Mouse (Mus musculus): ENCODE measurements around the gene Mrps35. TPM values are rescaled to one million over a fixed set of nuclear protein-coding genes. Genes with fewer than 3 reads are reported as not detected.

The Mrps35 gene
- polyA plus RNA-seq, 1 experiment: 44.9 TPM

DNA sequence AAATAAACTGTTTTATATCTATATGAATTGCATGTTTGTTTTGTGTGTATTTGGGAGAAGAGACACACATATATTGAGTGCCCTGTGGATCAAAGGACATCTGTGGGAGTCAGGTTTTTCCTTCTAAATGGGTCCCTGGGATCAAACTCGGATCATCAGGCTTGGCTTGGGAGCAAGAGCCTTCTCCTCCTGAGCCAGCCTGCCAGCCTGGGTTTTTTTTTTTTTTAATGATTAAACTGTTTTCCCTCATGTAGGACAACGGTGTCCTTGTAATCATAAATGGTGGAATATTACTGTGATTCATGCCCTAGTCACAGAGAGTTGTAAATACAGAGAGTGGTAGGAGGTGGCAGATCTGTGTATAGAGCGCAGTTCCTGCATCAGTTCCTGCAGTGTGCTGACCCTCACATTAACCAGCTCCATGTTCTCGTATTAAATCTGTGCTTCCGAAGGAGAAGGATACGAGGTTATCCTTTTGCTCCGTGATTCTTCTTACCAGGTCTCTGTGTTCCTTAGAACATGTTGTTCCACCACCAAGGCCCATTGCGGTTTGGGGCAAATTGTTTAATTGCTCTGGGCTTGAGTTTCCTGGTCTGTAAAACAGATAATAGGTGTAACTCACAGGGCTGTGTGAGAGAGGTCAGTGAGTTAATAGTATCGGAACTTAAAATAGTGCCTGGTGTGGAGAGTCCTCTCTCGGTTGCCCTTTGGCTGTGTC lies 21.8 kb downstream of the Mrps35 start:
- TF ChIP-seq MYOD1 (IDR thresholded peaks at IDR 0.05; ENCODE audit: control insufficient read depth in 1 of 3, insufficient read length in 2 of 3, low read depth in 2 of 3) (no peak), POLR2AphosphoS2 (IDR thresholded peaks at IDR 0.05; ENCODE audit: insufficient read length, low read depth) (no peak), CEBPB (IDR thresholded peaks at IDR 0.05; ENCODE audit: insufficient read depth, poor library complexity, severe bottlenecking) (no peak), TCF3 (IDR thresholded peaks at IDR 0.05; ENCODE audit: insufficient read length, low read depth) (no peak), SRF (IDR thresholded peaks at IDR 0.05; ENCODE audit: control insufficient read depth, insufficient read length, low read depth) (no peak), POLR2A (IDR thresholded peaks at IDR 0.05; ENCODE audit: insufficient read length, low read depth) (no peak), REST (IDR thresholded peaks at IDR 0.05; ENCODE audit: insufficient read depth, insufficient read length) (no peak), MYOG (IDR thresholded peaks at IDR 0.05; ENCODE audit: control insufficient read depth in 1 of 3, insufficient read depth in 1 of 3, insufficient read length in 2 of 3, low read depth in 2 of 3) (no peak), E2F4 (IDR thresholded peaks at IDR 0.05; ENCODE audit: insufficient read depth) (no peak), USF1 (IDR thresholded peaks at IDR 0.05; ENCODE audit: low read depth) (no peak), TCF12 (IDR thresholded peaks at IDR 0.05; ENCODE audit: insufficient read depth, poor library complexity, severe bottlenecking) (no peak), MAX (IDR thresholded peaks at IDR 0.05; ENCODE audit: low read depth) (no peak)
- Histone ChIP-seq H3K4me2 (ENCODE audit: low read depth) (no peak overlapping the region), H3K27me3 (ENCODE audit: control insufficient read depth, insufficient read depth, insufficient read length) (no peaks in the 10 kb centered on the region), H3K36me3 (ENCODE audit: control insufficient read depth, insufficient read depth) (peaks cover 23% of the 10 kb centered on the region), H3K79me2 (ENCODE audit: control insufficient read depth, insufficient read depth) (no peaks in the 10 kb centered on the region), H3ac (ENCODE audit: control insufficient read depth, insufficient read length) (no peak overlapping the region), H3K4me3 (no peak overlapping the region)

DNA sequence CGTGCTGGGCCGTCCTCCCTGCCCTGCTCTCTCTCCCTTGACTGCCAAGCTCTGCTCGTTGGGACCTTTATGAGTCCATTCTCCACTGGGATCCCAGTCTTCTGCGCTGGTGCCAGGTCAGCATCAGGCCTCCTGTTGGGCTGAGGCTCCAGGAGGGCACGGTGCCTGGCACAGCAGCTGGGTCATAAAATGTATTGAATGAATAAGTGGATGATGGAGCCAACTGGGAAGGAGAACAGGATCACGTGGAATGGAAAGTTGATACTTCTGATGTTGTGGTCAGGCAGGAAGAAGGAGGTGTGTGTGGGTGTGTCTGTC lies 22.3 kb downstream of the Mrps35 start:
- no peak for TF ChIP-seq SRF (IDR thresholded peaks at IDR 0.05; ENCODE audit: control insufficient read depth, insufficient read length, low read depth)
- no peak for TF ChIP-seq MYOD1 (IDR thresholded peaks at IDR 0.05; ENCODE audit: control insufficient read depth in 1 of 3, insufficient read length in 2 of 3, low read depth in 2 of 3)
- TF ChIP-seq POLR2AphosphoS2 (IDR thresholded peaks at IDR 0.05; ENCODE audit: insufficient read length, low read depth): no peak
- no peak for TF ChIP-seq TCF12 (IDR thresholded peaks at IDR 0.05; ENCODE audit: insufficient read depth, poor library complexity, severe bottlenecking)
- TF ChIP-seq POLR2A (IDR thresholded peaks at IDR 0.05; ENCODE audit: insufficient read length, low read depth): no peak
- TF ChIP-seq MYOG (IDR thresholded peaks at IDR 0.05; ENCODE audit: control insufficient read depth in 1 of 3, insufficient read depth in 1 of 3, insufficient read length in 2 of 3, low read depth in 2 of 3): no peak
- TF ChIP-seq REST (IDR thresholded peaks at IDR 0.05; ENCODE audit: insufficient read depth, insufficient read length): no peak
- TF ChIP-seq USF1 (IDR thresholded peaks at IDR 0.05; ENCODE audit: low read depth): no peak
- TF ChIP-seq CEBPB (IDR thresholded peaks at IDR 0.05; ENCODE audit: insufficient read depth, poor library complexity, severe bottlenecking): no peak
- TF ChIP-seq TCF3 (IDR thresholded peaks at IDR 0.05; ENCODE audit: insufficient read length, low read depth): no peak
- TF ChIP-seq E2F4 (IDR thresholded peaks at IDR 0.05; ENCODE audit: insufficient read depth): no peak
- no peak for TF ChIP-seq MAX (IDR thresholded peaks at IDR 0.05; ENCODE audit: low read depth)
- H3K79me2 ChIP-seq (ENCODE audit: control insufficient read depth, insufficient read depth): no peaks in the 10 kb centered on the region
- H3K36me3 ChIP-seq (ENCODE audit: control insufficient read depth, insufficient read depth): peaks cover 23% of the 10 kb centered on the region
- no peak overlapping the region for H3K4me3 ChIP-seq
- H3ac ChIP-seq (ENCODE audit: control insufficient read depth, insufficient read length): no peak overlapping the region
- H3K4me2 ChIP-seq (ENCODE audit: low read depth): no peak overlapping the region
- H3K27me3 ChIP-seq (ENCODE audit: control insufficient read depth, insufficient read depth, insufficient read length): no peaks in the 10 kb centered on the region

GRCm38 (mm10) chr6:147075808-147076387 lies 33.3 kb downstream of the Mrps35 start:
- TF ChIP-seq MYOG (IDR thresholded peaks at IDR 0.05; ENCODE audit: control insufficient read depth in 1 of 3, insufficient read depth in 1 of 3, insufficient read length in 2 of 3, low read depth in 2 of 3) (no peak), E2F4 (IDR thresholded peaks at IDR 0.05; ENCODE audit: insufficient read depth) (no peak), SRF (IDR thresholded peaks at IDR 0.05; ENCODE audit: control insufficient read depth, insufficient read length, low read depth) (no peak), CEBPB (IDR thresholded peaks at IDR 0.05; ENCODE audit: insufficient read depth, poor library complexity, severe bottlenecking) (no peak), USF1 (IDR thresholded peaks at IDR 0.05; ENCODE audit: low read depth) (no peak), POLR2A (IDR thresholded peaks at IDR 0.05; ENCODE audit: insufficient read length, low read depth) (no peak), POLR2AphosphoS2 (IDR thresholded peaks at IDR 0.05; ENCODE audit: insufficient read length, low read depth) (no peak), MAX (IDR thresholded peaks at IDR 0.05; ENCODE audit: low read depth) (no peak), REST (IDR thresholded peaks at IDR 0.05; ENCODE audit: insufficient read depth, insufficient read length) (no peak)
- no peaks in the 10 kb centered on the region for H3K27me3 ChIP-seq (ENCODE audit: control insufficient read depth, insufficient read depth, insufficient read length)
- no peak overlapping the region for H3K4me3 ChIP-seq
- H3K79me2 ChIP-seq (ENCODE audit: control insufficient read depth, insufficient read depth): no peaks in the 10 kb centered on the region
- H3ac ChIP-seq (ENCODE audit: control insufficient read depth, insufficient read length): no peak overlapping the region
- no peak overlapping the region for H3K4me2 ChIP-seq (ENCODE audit: low read depth)
- H3K36me3 ChIP-seq (ENCODE audit: control insufficient read depth, insufficient read depth): peaks cover 4% of the 10 kb centered on the region

DNA sequence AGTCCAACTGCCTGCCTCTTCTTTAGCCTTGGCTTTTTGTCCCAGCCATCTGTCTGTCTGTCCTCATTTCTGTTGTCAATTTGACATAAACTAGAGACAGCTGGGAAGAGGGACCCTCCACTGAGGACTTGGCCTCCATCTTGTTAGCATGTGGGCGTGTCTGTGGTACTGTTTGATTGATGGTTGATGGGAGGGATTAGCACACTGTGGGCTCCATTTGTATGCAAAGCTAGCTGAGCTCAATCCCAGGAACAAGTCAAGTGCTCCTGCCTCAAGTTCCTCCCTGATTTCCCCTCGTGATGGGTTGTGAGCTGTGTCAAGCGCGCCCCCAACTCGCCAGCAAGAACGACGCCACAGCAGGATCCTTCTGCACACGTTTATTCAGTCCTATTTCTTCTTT lies 34.3 kb downstream of the Mrps35 start:
- no peaks in the 10 kb centered on the region for H3K79me2 ChIP-seq (ENCODE audit: control insufficient read depth, insufficient read depth)
- H3K4me3 ChIP-seq: no peak overlapping the region
- TF ChIP-seq SRF (IDR thresholded peaks at IDR 0.05; ENCODE audit: control insufficient read depth, insufficient read length, low read depth) (no peak), CEBPB (IDR thresholded peaks at IDR 0.05; ENCODE audit: insufficient read depth, poor library complexity, severe bottlenecking) (no peak), POLR2A (IDR thresholded peaks at IDR 0.05; ENCODE audit: insufficient read length, low read depth) (no peak), MYOG (IDR thresholded peaks at IDR 0.05; ENCODE audit: control insufficient read depth in 1 of 3, insufficient read depth in 1 of 3, insufficient read length in 2 of 3, low read depth in 2 of 3) (no peak), TCF3 (IDR thresholded peaks at IDR 0.05; ENCODE audit: insufficient read length, low read depth) (no peak), REST (IDR thresholded peaks at IDR 0.05; ENCODE audit: insufficient read depth, insufficient read length) (no peak)
- no peak overlapping the region for H3ac ChIP-seq (ENCODE audit: control insufficient read depth, insufficient read length)
- H3K4me2 ChIP-seq (ENCODE audit: low read depth): no peak overlapping the region
- no peaks in the 10 kb centered on the region for H3K36me3 ChIP-seq (ENCODE audit: control insufficient read depth, insufficient read depth)
- no peaks in the 10 kb centered on the region for H3K27me3 ChIP-seq (ENCODE audit: control insufficient read depth, insufficient read depth, insufficient read length)
